Mouse (Mus musculus): ENCODE measurements around the gene Tulp2.
"Not testable (repeated sequence)": the region's sequence is repeated elsewhere in the genome, so short reads cannot be mapped to it uniquely, and the experiment has no call there.

Gene Tulp2

GRCm38 (mm10) chr7:45459564-45460140 lies 22.0 kb upstream of the Tulp2 start, which contains the start of gene Ftl1:
TSS of gene Ftl1 (minus strand) at chr7:45459884.
- DNase-seq (ENCODE audit: low spot score in 2 of 2): peak; percentile 85 to 94

- no peak for DNase-seq (ENCODE audit: low spot score in 2 of 2)
Measured at GRCm38 (mm10) chr7:45460377-45460776, 21.3 kb upstream of the Tulp2 start.

GRCm38 (mm10) chr7:45460860-45461314 lies 20.8 kb upstream of the Tulp2 start:
- peak in 1 of 2 experiments; percentile 54 for DNase-seq (ENCODE audit: low spot score in 2 of 2)

GRCm38 (mm10) chr7:45461326-45461725 lies 20.4 kb upstream of the Tulp2 start:
- DNase-seq (ENCODE audit: low spot score in 2 of 2): no peak

GRCm38 (mm10) chr7:45461781-45462180 lies 19.9 kb upstream of the Tulp2 start:
- DNase-seq (ENCODE audit: low spot score in 2 of 2): no peak

- DNase-seq (ENCODE audit: low spot score in 2 of 2): no peak
Measured at GRCm38 (mm10) chr7:45462325-45462724, 19.4 kb upstream of the Tulp2 start.

- not testable (repeated sequence) for DNase-seq (ENCODE audit: low spot score in 2 of 2)
Measured at GRCm38 (mm10) chr7:45462868-45463267, 18.8 kb upstream of the Tulp2 start.

GRCm38 (mm10) chr7:45463987-45464778 lies 17.5 kb upstream of the Tulp2 start:
- DNase-seq (ENCODE audit: low spot score in 2 of 2): no peak

GRCm38 (mm10) chr7:45465112-45465511 lies 16.6 kb upstream of the Tulp2 start:
- no peak for DNase-seq (ENCODE audit: low spot score in 2 of 2)

- DNase-seq (ENCODE audit: low spot score in 2 of 2): no peak
Measured at GRCm38 (mm10) chr7:45465549-45465948, 16.1 kb upstream of the Tulp2 start.

- peak; percentile 90 to 97 for DNase-seq (ENCODE audit: low spot score in 2 of 2)
Measured at GRCm38 (mm10) chr7:45466283-45467089, 15.2 kb upstream of the Tulp2 start, which contains the start of gene Bax. TSS of gene Bax (minus strand) at chr7:45466898.

- DNase-seq (ENCODE audit: low spot score in 2 of 2): no peak
Measured at GRCm38 (mm10) chr7:45467090-45467670, 14.5 kb upstream of the Tulp2 start.

GRCm38 (mm10) chr7:45470869-45471268 lies 10.8 kb upstream of the Tulp2 start:
- DNase-seq (ENCODE audit: low spot score in 2 of 2): peak in 1 of 2 experiments; percentile 61

GRCm38 (mm10) chr7:45475291-45475969 lies 6.2 kb upstream of the Tulp2 start:
- no peak for DNase-seq (ENCODE audit: low spot score in 2 of 2)

- no peak for DNase-seq (ENCODE audit: low spot score in 2 of 2)
Measured at GRCm38 (mm10) chr7:45476453-45476852, 5.2 kb upstream of the Tulp2 start.

- peak in 1 of 2 experiments; percentile 56 for DNase-seq (ENCODE audit: low spot score in 2 of 2)
Measured at GRCm38 (mm10) chr7:45477003-45477402, 4.7 kb upstream of the Tulp2 start.

GRCm38 (mm10) chr7:45478774-45479173 lies 2.9 kb upstream of the Tulp2 start:
- DNase-seq (ENCODE audit: low spot score in 2 of 2): no peak

- DNase-seq (ENCODE audit: low spot score in 2 of 2): not testable (repeated sequence)
Measured at GRCm38 (mm10) chr7:45480310-45480709, 1.4 kb upstream of the Tulp2 start.

GRCm38 (mm10) chr7:45482166-45482565 lies 489 bp downstream of the Tulp2 start:
- DNase-seq (ENCODE audit: low spot score in 2 of 2): no peak

GRCm38 (mm10) chr7:45484985-45485384 lies 3.3 kb downstream of the Tulp2 start:
- not testable (repeated sequence) for DNase-seq (ENCODE audit: low spot score in 2 of 2)

GRCm38 (mm10) chr7:45486158-45486557 lies 4.5 kb downstream of the Tulp2 start:
- DNase-seq (ENCODE audit: low spot score in 2 of 2): no peak
